Mouse (Mus musculus): ENCODE data around the gene Arid3c. TPM values are rescaled to one million over a fixed set of nuclear protein-coding genes. Genes with fewer than 3 reads are reported as not detected.
"Not testable (repeated sequence)": the region's sequence is repeated elsewhere in the genome, so short reads cannot be mapped to it uniquely, and the experiment has no call there.

Gene Arid3c
- total RNA-seq, 2 experiments from 2014 or later: not detected

DNA sequence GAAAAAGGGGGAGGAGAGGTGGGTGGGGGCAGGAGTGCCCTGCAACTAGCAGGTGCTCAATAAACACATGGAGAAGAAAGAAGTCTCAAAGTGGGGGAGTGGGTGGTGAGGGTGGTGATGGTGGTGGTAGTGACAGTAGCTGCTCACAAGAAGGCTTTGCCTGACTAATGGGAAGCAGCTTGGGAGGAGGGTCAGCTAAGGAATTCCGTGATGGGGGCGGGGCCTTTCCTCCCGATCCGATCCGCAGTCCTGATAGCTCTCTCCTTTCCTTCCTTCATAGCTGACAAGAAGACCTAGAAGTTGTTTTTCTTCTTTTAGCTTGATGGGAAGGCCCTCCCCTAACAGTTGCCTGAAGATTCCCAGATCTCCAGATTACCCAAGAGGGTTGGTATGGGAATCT lies 26.3 kb downstream of the Arid3c start:
- DNase-seq: no peak

DNA sequence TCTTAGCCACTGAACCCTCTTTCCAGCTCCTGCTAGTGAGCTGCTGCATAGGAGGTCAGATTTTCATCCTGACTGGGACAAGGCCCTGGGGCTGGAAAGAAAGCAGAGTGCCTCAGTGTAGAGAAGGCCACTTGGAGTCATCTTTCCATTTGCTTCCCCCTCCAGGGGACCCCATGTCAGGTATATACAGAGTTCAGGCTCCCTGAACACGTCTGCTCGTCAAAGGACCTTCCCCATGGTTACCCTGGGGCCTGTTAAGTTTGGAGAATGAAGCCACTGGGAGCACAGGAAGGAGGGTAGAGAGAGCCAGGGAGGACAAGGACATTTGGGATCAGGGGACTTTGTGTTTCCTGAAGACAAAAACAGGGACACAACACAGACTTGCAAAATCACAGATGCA lies 28.7 kb downstream of the Arid3c start:
- DNase-seq: not testable (repeated sequence)

DNA sequence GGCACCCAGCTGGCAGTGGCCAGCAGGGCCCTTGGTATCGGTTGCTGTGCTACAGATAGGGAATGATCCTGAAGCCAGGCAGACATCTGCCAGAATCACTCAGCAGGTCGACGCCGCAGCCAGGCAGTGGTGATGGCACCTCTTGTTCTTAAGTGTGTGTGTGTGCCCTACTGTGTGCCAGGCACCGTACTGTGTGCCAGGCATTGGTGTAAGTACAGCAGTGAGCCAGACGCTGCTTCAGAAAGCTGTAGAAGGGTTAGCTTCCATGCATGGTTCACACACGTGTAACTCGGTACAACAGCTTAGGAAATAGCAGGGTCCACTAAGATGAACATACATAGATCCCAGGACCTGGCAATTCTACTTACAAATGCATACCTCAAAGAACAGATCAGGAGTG lies 30.7 kb downstream of the Arid3c start:
- DNase-seq: not testable (repeated sequence)

DNA sequence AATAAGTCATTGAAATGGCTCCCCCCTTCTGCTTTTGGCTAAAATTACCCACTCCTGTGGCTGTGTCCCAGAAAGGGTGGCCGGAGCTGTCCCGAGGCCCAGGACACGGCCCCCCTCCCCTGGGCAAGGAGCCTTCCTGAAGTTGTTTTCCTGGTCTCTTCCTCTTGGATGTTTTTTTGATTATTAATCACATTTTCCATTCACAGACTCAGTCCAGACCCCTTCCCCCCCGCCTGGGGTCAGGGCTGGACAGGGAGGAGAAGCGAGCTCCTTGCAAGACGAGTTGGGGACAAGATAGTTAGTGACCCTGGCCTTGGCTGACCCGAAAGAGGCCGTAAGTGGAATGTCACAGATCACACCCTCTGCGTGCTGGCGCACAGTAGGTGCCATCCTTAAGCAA lies 31.2 kb downstream of the Arid3c start, which contains the start of gene Il11ra1:
Il11ra1 (plus strand) TSS at position 207 of the 400 bp plus-strand sequence.
- DNase-seq: not testable (repeated sequence)

DNA sequence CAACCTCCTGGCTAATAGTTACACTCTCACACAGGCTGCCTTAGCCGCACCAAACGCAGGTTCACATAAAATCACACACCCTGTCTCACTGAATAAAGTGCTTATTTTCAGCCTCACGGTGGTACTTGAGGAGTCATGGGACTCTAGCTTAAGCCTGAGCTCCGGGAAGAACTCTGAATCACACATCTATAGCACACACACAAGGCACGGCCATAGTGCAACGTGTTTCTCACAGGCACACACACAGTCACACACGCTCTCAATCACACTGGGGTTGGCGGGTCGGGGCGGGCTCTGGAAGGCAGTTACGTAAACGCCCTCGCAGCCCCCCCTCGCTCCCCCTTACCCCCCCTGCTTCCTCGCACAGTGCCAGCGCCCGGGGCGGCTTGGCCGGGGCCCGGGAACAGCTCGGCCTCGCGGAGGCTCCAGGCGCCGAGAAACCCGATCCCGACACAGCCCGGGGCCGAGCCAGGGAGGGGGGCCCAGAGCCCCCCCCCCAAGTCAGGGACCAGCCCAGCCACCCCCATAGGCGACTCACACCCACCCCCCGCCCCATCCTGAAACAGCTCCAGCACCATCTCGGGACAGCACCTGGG lies 32.4 kb downstream of the Arid3c start:
- DNase-seq: peak; percentile 43

DNA sequence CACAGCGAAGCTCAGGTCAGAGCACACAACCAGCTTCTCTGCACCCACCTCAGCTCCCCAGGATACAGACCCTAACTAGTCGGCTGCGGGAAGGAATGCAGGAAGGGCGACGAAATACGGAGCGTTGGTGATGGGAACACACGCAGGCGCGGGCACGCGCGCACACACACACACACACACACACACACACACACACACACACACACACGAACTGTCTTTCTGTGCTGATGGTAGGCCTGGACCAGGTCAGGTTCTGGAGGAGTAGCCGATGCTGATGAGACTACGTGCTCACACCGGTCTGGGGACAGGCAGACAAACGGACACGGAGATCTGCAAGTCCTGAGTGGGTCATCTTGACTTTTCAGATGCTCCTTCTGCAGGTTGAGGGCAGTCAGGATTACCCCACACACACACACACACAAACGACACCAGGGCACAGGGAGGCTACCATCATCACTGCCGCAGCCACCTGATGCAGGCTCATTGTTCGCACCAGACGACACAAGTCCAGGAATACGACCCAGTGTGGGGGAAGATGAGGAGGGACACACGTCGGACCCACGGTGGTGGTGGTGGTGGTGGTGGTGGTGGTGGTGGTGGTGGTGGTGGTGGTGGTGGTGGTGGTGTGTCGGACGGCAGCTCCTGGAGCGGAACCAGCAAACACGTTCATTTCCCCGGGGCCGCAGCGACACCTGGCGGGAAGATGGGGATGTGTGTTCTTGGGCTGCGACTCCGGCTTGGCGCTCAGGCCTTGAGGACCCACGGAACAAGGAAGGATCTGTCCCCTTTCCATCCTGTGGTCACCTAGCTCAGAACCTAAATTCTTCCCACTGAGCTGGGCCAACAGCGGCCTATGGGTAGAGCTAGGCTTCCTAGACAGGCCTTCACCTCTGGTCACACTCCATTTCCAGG lies 33.8 kb downstream of the Arid3c start, which contains the start of gene Cntfr:
Cntfr (minus strand) TSS at position 160 of the 912 bp plus-strand sequence.
- peak; percentile 90 for DNase-seq

DNA sequence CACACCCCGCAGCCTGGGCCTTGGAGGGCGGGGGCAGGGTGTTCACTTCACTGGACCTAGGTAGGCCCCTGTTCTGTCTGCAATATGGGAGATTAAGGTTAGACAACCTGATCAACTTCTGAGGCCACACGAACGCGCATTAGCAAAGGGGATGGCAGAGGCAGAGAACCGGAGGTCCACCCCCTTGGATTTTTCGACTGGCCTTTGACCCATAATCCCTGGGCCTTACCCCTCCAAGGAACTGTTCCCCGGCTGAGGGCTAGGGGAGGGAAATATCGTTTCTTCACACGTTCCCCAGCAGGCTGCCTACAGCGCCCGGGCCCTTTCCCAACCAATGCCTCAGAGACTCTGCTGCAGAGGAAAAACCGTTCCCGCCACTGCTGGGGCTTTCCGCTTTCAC lies 34.5 kb downstream of the Arid3c start:
- DNase-seq: not testable (repeated sequence)

DNA sequence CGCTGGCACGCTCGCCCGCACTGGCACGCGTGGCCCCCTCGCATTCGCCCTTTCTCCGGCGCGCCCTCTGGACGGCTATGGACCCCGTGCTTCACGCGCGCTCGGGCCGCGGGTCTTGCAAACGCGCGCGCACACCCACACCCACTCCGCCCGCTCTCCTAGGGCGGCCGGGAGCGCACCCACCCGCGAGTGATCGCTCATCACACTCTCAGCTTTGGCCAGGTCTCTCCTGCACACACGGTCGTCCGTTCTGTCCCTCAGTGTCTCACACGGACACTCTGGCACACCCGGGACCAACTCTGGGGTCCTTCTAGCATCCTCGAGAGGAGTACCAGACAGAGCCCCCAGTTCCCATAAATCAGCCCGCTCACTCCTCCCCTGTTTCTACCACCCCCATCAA lies 35.1 kb downstream of the Arid3c start:
- not testable (repeated sequence) for DNase-seq

DNA sequence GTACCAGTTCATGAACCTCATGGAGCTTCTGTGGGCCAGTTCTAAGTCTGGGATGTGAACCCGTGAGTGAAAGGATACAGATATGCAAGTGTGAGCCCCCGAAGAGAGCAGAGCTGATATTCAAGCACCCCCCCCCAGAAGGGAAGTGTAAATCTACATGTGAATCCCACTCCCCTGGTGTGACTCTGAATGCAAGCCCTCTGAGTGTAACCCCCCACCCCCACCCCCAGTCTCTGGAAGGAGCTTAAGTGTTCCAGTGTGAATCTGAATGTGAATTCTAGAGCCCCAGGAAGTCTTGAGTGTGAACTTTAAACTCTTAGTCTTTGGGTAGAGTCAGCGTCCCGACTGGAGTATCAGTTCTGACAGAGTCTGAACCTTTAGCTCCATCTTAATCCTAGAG lies 37.4 kb downstream of the Arid3c start:
- not testable (repeated sequence) for DNase-seq

DNA sequence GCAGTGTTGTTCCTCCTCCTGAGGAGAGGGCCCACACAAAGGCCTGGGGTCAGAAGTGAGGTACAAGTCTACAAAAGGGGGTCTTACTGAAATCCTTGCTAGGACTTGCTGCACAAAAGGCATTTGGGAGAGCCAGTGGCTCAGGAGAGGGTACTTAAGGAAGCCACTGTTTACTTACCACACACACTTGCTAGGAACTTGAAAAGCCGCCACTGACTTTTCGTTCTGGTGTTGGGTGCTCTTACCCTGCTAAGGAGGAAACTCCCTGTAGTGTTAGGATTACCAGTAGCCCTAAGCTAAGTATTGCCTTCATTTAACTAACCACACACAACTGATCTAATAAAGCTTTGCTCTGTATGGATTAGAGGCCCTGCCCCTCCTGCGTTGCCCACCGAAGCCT lies 40.9 kb downstream of the Arid3c start:
- not testable (repeated sequence) for DNase-seq

DNA sequence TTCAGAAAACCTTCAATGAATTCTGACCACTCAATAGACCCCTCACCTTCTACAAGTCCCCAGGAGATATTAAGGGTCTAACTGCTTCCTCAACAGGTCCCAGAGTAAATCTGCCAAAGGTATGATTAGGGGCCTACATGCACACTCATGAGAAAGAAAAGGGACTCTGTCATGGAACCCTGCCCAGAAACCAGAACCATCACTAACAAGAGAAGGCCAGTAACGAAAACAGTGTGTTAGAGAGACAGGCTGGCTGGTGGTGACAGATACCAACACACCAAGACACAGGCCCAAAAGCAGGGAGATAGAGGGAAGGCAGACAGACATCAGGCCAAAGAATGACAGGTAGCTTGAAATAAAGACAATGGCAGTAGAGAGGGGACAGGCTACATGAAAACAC lies 42.4 kb downstream of the Arid3c start:
- not testable (repeated sequence) for DNase-seq

DNA sequence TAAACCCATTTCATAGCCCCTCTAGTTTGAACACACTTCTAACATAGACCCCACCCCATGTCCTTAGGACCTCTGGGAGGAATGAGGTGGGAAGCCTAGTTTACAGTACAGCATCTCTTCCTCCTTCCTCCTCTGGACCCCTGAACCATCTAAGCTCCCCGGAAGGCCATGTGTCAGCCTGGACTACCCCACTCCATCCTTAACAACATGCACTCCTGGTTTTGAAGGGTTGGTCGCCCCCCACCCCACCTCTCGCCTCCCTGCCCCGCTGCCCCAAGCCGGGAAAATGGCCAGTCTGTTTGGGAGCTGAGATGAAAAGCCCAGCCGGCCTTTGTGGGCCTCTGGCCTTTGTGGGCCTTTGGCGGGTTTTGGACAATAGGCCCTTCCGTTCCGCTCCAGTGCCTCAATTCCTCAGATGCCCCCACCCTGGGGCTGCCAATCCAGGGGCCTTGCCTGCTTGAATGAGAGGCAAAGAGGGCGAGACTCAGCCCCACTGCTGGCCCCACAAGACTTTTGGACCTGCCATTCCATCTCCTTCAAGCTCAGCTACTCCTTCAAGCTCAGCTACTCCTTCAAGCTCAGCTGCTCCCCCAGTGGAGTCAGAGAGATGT lies 45.0 kb downstream of the Arid3c start:
- DNase-seq: not testable (repeated sequence)

DNA sequence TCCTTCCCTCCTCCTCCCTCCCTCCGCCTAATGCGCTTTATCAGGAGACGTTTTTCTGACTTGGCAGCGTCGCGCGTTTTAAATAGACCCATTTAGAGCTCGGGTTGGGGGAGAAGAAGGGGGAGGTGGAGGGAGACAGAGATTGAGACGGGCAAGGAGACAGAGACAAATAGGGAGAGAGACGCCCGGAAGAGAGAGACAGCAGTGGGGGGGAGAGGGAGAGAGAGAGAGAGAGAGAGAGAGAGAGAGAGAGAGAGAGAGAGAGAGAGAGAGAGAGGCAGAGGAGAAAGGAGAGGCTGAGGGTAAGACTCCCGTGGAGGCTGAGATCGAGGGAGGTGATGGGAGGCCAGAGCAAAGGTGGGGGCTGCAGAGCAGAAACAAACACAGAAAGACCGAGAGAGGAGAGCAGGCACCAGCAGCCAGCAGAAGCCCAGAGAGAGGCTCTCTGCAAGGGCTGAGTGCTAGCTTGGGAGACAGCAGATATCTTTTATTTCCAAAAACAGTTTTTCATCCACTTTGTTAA lies 46.0 kb downstream of the Arid3c start:
- not testable (repeated sequence) for DNase-seq

DNA sequence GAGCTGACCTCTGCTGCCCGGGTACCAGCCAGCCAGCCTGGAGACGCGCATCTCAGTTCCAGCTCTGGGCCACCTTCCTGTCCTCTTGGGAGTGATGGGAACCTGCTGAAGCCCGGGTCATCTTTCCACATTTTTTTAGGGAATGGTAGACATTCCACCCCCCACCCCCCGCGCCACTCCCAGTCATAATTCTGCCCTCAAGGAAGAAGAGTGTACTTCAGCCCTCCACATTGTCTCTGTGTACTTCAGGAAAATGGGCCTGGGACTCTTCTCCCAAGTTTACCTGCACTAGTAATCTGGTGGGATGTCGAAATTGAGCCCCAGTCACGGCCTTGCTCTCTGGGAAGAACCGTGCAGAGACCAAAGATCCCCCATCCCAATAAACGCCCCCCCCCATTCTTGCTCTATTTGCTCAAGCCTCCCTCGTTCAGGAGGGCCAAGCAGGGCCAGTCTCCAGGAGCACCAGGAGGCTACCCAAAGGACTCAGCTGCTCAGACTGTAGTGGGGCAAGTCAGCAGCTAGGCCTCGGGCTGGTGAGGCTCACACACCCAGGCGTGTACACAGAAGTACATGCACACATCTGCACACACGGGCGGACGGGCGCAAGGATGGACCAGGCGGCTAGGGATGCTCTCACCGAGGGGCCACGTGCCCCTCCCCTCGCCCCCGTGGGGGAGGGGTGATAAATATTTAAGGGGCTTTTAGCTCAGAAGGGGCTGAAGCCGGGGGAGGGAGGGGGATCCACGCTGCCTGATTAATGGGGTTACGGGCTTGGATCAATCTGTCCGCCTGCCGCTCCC lies 46.6 kb downstream of the Arid3c start:
- DNase-seq: not testable (repeated sequence)

DNA sequence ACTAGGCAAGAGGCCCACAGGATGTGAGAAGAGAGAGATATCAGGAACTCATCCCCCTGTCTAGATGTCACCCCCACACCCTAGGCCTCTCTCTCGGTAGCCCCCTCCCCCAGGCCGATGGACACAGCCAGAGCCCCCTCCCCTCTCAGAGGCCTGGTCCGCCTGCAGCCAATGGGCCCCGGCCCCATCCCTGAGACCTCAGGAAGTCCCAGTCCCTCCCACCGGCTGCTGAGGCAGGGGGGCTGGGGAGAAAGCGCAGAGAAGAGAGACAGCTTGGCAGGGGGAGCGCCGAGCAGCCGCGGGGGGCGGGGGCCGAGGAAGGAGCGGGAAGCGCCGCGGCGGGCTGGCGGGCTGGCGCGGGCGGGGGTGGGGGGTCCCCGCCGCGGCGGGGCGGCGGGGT lies 47.6 kb downstream of the Arid3c start:
- not testable (repeated sequence) for DNase-seq

DNA sequence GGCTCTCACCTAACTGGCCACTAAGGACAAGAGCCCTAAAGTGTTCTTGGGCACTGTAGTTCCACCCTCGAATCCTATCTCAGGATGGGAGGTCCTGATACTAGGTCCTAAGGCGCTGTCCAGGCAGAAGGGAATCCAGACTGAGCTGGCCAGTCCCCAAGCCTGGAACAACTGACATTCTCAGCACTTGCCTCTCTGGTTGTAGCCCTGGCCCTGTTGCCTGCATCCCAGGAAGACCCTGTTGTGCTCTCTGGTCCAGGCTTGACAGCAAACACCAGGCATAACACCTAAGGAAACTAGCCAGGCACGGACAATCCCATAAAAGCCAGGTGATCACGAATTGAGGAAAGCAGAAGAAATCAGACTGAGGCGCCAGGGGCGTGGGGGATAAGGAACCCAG lies 48.2 kb downstream of the Arid3c start:
- DNase-seq: no peak

DNA sequence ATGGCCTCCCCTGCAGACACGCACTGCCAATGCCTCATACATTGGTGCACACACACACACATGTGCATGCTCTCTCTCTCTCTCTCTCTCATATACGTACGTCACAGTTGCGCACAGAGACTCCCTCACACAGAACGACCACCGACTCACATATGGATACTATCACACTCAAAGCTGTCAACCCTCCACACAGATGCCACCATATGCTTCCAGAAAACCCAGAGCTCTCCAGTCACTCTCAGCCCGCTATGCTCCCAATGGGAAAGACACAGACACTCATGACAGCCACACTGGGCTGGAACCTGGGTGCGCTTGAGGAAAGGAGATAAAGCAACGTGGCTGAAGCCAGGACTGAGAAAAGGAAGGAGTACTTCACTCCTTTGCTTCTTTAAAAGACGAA lies 49.0 kb downstream of the Arid3c start:
- no peak for DNase-seq

DNA sequence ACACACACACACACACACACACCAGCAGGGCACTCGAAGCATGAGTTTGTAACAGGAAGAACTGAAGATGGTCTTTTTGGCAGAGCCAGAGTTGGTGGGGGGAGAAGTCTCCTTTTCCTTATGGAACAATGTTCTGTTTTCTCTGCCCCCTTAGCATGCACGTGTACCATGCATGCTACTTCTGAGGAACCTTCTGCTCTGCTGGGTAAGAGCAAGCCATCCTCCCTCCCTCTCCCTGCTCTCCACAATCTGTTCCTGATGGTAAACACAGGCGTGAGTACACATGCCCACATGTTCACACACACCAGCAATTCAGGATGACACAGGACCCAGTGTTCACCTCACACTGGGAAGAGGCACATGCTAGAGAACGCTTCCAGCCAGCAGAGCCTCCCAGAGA lies 49.8 kb downstream of the Arid3c start:
- no peak for DNase-seq

DNA sequence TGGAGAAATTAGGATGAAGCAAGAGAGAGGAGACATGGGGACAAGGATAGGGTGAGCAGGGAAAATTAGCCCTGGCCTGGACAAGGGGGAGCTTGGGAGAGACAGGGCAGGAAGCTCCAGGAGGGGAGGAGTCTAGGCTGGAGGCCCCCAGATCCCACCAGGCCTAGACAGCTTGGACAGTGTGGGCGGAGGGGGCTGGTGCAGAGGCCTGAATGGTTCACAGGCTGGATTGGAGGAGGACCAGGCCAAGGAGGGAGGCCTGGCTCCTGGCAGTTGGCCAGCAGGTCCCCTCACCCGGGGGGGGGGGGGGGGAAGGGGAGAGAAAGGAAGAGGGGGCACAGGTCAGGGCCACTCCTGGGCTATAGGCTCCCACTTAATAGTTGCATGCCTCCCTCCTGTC lies 51.7 kb downstream of the Arid3c start:
- no peak for DNase-seq

DNA sequence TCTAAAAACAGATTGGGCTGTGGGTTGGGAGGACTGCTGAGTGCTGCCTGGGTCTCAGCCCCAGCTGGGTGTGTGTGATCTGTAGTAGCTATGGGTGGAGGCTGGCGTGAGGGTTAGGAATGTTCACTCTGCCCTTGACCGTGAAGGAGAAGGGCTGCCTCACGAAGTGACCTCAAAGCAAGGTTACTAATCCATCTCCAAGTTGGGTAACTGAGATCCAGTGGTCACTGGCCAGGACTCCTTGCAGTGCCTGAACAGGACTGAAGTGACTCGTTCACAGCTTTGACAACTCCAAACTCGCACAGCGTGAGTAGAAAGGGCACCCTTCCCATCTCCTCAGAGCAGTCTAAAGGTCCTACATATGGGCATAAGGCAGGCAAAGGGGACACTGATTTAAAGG lies 52.1 kb downstream of the Arid3c start:
- DNase-seq: no peak

DNA sequence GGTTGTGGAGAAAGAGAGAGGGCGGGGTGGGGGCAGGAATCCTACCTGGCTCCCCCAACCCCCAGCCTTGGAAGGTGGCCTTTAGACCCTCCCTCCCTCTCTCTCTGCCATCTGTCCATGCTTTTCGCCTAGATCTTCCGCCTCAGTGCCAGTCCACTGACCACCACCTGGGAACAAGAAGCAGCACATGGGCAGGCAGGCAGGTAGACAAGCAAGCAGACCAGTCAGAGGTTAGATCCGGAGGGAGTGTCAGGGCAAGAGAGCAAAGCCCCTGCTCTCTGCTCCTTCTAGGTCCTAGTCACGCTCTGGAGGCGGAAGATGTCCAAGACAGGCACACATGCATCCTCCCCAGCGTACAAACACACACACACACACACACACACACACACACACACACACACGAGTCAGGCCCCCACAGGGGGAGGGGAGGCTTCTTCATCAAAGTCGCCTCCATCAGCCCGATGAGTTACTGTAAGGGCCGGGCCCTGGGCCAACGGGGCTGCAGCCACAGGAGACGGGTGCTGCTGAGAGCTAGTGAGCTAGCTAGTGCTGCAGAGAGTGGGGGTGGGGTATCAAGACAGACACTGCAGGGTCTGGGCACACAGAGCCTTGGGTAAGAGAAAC lies 53.8 kb downstream of the Arid3c start:
- peak; percentile 66 for DNase-seq

Measured in heart, postnatal 4 days (tissue).